Mouse (Mus musculus) bone marrow macrophage, adult 2 months (primary cell): ENCODE measurements at regions not wholly inside any gene's neighbourhood (a gene's known extent, or its start where the extent isn't known, plus 50 kb on each side); places are given as distances from the start of the nearest gene placed in this dataset.

Experiments used
- H3K27ac ChIP-seq: 2 replicates; pipeline ENCODE4 v1.5.1; 2012; ENCODE audit warnings: low read depth, low read length; ENCODE audit not compliant: insufficient read depth
- H3K4me1 ChIP-seq: 2 replicates; pipeline ENCODE4 v1.6.1; 2012; ENCODE audit warnings: low read length; ENCODE audit not compliant: control insufficient read depth, insufficient read depth
- H3K4me3 ChIP-seq: 2 replicates; pipeline ENCODE4 v1.5.1; 2012; ENCODE audit warnings: mild to moderate bottlenecking, low read length, moderate library complexity; ENCODE audit not compliant: insufficient read depth
- CTCF ChIP-seq: IDR thresholded peaks from 2 replicates; pipeline ENCODE4 v1.5.1; 2012; ENCODE audit warnings: low read depth, mild to moderate bottlenecking, low read length, moderate library complexity
- POLR2A ChIP-seq: IDR thresholded peaks from 2 replicates; pipeline ENCODE4 v1.6.1; 2012; ENCODE audit warnings: mild to moderate bottlenecking, low read depth, low read length, borderline replicate concordance

- H3K27ac ChIP-seq, result no peak overlapping the region
- no peak overlapping the region for H3K4me3 ChIP-seq
- H3K4me1 ChIP-seq, result no peaks in the 10 kb centered on the region
- TF ChIP-seq CTCF (no peak), POLR2A (no peak)
These were observed 603.6 kb upstream of the Arid1b start for GRCm38 (mm10) chr17:4390577-4390976.

- no peak overlapping the region for H3K4me3 ChIP-seq
These were observed 602.9 kb upstream of the Arid1b start for GRCm38 (mm10) chr17:4391210-4391609.

GRCm38 (mm10) chr17:4396119-4396518, 598.0 kb upstream of the Arid1b start:
- TF ChIP-seq POLR2A (no peak), CTCF (no peak)
- no peak overlapping the region for H3K4me3 ChIP-seq
- H3K27ac ChIP-seq, result no peak overlapping the region
- no peaks in the 10 kb centered on the region for H3K4me1 ChIP-seq

More at GRCm38 (mm10) chr17:4391210-4391609, 602.9 kb upstream of the Arid1b start:
- no peaks in the 10 kb centered on the region for H3K4me1 ChIP-seq
- no peak overlapping the region for H3K27ac ChIP-seq
- TF ChIP-seq POLR2A, result no peak
- no peak for TF ChIP-seq CTCF

- TF ChIP-seq CTCF (no peak), POLR2A (no peak)
- Histone ChIP-seq H3K27ac (no peak overlapping the region), H3K4me3 (no peak overlapping the region), H3K4me1 (no peaks in the 10 kb centered on the region)
These were observed 576.4 kb upstream of the Arid1b start for GRCm38 (mm10) chr17:4417686-4418085.

GRCm38 (mm10) chr17:4424451-4425168, 569.5 kb upstream of the Arid1b start:
- H3K4me3 ChIP-seq, result no peak overlapping the region
- no peak for TF ChIP-seq POLR2A
- TF ChIP-seq CTCF, result no peak

GRCm38 (mm10) chr17:4425342-4425741, 568.8 kb upstream of the Arid1b start:
- no peaks in the 10 kb centered on the region for H3K4me1 ChIP-seq
- TF ChIP-seq POLR2A (no peak), CTCF (no peak)
- no peak overlapping the region for H3K4me3 ChIP-seq
- H3K27ac ChIP-seq, result no peak overlapping the region

More at GRCm38 (mm10) chr17:4424451-4425168, 569.5 kb upstream of the Arid1b start:
- Histone ChIP-seq H3K27ac (no peak overlapping the region), H3K4me1 (no peaks in the 10 kb centered on the region)

GRCm38 (mm10) chr17:4429036-4429435, 565.1 kb upstream of the Arid1b start:
- H3K4me1 ChIP-seq, result no peaks in the 10 kb centered on the region
- H3K4me3 ChIP-seq, result no peak overlapping the region
- TF ChIP-seq POLR2A (no peak), CTCF (no peak)
- no peak overlapping the region for H3K27ac ChIP-seq

GRCm38 (mm10) chr17:4445606-4446005, 548.5 kb upstream of the Arid1b start:
- TF ChIP-seq POLR2A (no peak), CTCF (no peak)
- H3K4me1 ChIP-seq, result no peaks in the 10 kb centered on the region
- no peak overlapping the region for H3K27ac ChIP-seq
- H3K4me3 ChIP-seq, result no peak overlapping the region

GRCm38 (mm10) chr17:4457491-4457890, 536.6 kb upstream of the Arid1b start:
- H3K27ac ChIP-seq, result no peak overlapping the region
- TF ChIP-seq POLR2A (no peak), CTCF (no peak)
- H3K4me1 ChIP-seq, result no peaks in the 10 kb centered on the region
- H3K4me3 ChIP-seq, result no peak overlapping the region

GRCm38 (mm10) chr17:4461541-4461940, 532.6 kb upstream of the Arid1b start:
- Histone ChIP-seq H3K27ac (no peak overlapping the region), H3K4me1 (no peaks in the 10 kb centered on the region), H3K4me3 (no peak overlapping the region)
- no peak for TF ChIP-seq CTCF
- TF ChIP-seq POLR2A, result no peak

- H3K27ac ChIP-seq, result no peak overlapping the region
- TF ChIP-seq POLR2A, result no peak
- no peak overlapping the region for H3K4me3 ChIP-seq
- no peaks in the 10 kb centered on the region for H3K4me1 ChIP-seq
These were observed 529.7 kb upstream of the Arid1b start for GRCm38 (mm10) chr17:4464286-4464880.
